Mouse (Mus musculus) heart, adult 2 months (tissue): Measurements from ENCODE around the gene Aatk. TPM values are rescaled to one million over a fixed set of nuclear protein-coding genes. Genes with fewer than 3 reads are reported as not detected.

Experiments used
- DNase-seq, 2 experiments: peaks; one replicate each; pipeline ENCODE4 v3.0.0; 2021
- H3K27ac ChIP-seq: fragments of 200-600 bp; 2 replicates; pipeline ENCODE4 v1.8.1; 2022
- H3K27me3 ChIP-seq: fragments of 200-500 bp; 2 replicates; pipeline ENCODE4 v1.6.1; 2012; ENCODE audit warnings: mild to moderate bottlenecking, low read length, inconsistent platforms, mixed read lengths; ENCODE audit not compliant: control insufficient read depth, insufficient read depth
- H3K36me3 ChIP-seq: fragments of 200-500 bp; 2 replicates; pipeline ENCODE4 v1.6.1; 2012; ENCODE audit warnings: low read length, inconsistent platforms; ENCODE audit not compliant: control insufficient read depth, insufficient read depth
- H3K4me1 ChIP-seq: fragments of 200-500 bp; 2 replicates; pipeline ENCODE4 v1.6.1; 2011; ENCODE audit warnings: low read length; ENCODE audit not compliant: control insufficient read depth, insufficient read depth
- H3K4me3 ChIP-seq: fragments of 200-600 bp; 2 replicates; pipeline ENCODE4 v1.8.1; 2022
- H3K79me2 ChIP-seq: fragments of 200-500 bp; replicated peaks from 2 replicates; pipeline ENCODE4 v1.6.1; 2012; ENCODE audit warnings: mild to moderate bottlenecking, inconsistent platforms, low read length, moderate library complexity, mixed read lengths; ENCODE audit not compliant: control insufficient read depth, insufficient read depth
- H3K9ac ChIP-seq: fragments of 200-500 bp; 2 replicates; pipeline ENCODE4 v1.6.1; 2012; ENCODE audit warnings: low read depth, mild to moderate bottlenecking, control low read depth, inconsistent platforms, low read length, mixed read lengths
- CTCF ChIP-seq: fragments of 200-600 bp; IDR thresholded peaks from 2 replicates; pipeline ENCODE4 v1.8.1; 2022; ENCODE audit warnings: antibody characterized with exemption, mild to moderate bottlenecking, moderate library complexity
- EP300 ChIP-seq: fragments of 200-500 bp; IDR thresholded peaks from 2 replicates; pipeline ENCODE4 v1.6.1; 2011; ENCODE audit warnings: low read depth, low read length, control low read depth; ENCODE audit not compliant: insufficient read depth
- POLR2A ChIP-seq: fragments of 200-500 bp; IDR thresholded peaks from 2 replicates; pipeline ENCODE4 v1.6.1; 2011; ENCODE audit warnings: mild to moderate bottlenecking, low read depth, low read length, control low read depth; ENCODE audit not compliant: insufficient read depth
- WGBS: fragments of 180-500 bp; shearing (Covaris S2); methylation state at CpG from one replicate; pipeline ENCODE4 v1.1.7; 2018; 5-methylcytosine and 5-hydroxymethylcytosine counted together
- intact Hi-C: fragments of 180-260 bp; cut with DNase I; formaldehyde crosslinking; loops from one replicate; pipeline ENCODE4 v1.15.1; 2025
- polyA plus RNA-seq: library from polyadenylated mRNA; depleted of rRNA; stranded (reverse); fragments of >200 nt; gene quantifications from 2 replicates; pipeline ENCODE4 v1.2.3, GENCODE M21; 2012
- total RNA-seq, 2 experiments: library from RNA; stranded (reverse); gene quantifications; 2 replicates each; pipeline ENCODE4 v1.2.3; 2021

The Aatk gene
- total and polyA plus RNA-seq, 3 experiments, result 3.6 to 10.3 (median 4.7) TPM

GRCm38 (mm10) chr11:119967892-119968291, 79.1 kb downstream of the Aatk start:
- no peak for DNase-seq
- Histone ChIP-seq H3K9ac (no peak overlapping the region), H3K36me3 (no peaks in the 10 kb centered on the region), H3K27me3 (no peaks in the 10 kb centered on the region), H3K4me1 (no peaks in the 10 kb centered on the region), H3K27ac (no peak overlapping the region), H3K79me2 (no peaks in the 10 kb centered on the region), H3K4me3 (no peak overlapping the region)
- 98% methylated on average over 2 of the region's 2 CpGs for WGBS
- intact Hi-C loops, result no loop called here
- TF ChIP-seq CTCF (no peak), EP300 (no peak), POLR2A (no peak)

- Histone ChIP-seq H3K9ac (no peak overlapping the region), H3K4me1 (no peaks in the 10 kb centered on the region), H3K36me3 (no peaks in the 10 kb centered on the region), H3K27ac (no peak overlapping the region), H3K79me2 (no peaks in the 10 kb centered on the region), H3K27me3 (no peaks in the 10 kb centered on the region), H3K4me3 (no peak overlapping the region)
- no peak for DNase-seq
- 93% methylated on average over 8 of the region's 8 CpGs for WGBS
- no peak for TF ChIP-seq CTCF
- no peak for TF ChIP-seq POLR2A
- TF ChIP-seq EP300, result no peak
- intact Hi-C loops, result no loop called here
Observed at GRCm38 (mm10) chr11:119967401-119967800, 79.6 kb downstream of the Aatk start.

- WGBS, result 92% methylated on average over 6 of the region's 6 CpGs
- no peak for DNase-seq
- intact Hi-C loops, result no loop called here
Observed at GRCm38 (mm10) chr11:119966294-119966693, 80.7 kb downstream of the Aatk start.

GRCm38 (mm10) chr11:119965053-119965452, 81.9 kb downstream of the Aatk start:
- Histone ChIP-seq H3K9ac (no peak overlapping the region), H3K27me3 (no peaks in the 10 kb centered on the region), H3K79me2 (no peaks in the 10 kb centered on the region), H3K4me1 (no peaks in the 10 kb centered on the region), H3K27ac (no peak overlapping the region), H3K36me3 (no peaks in the 10 kb centered on the region), H3K4me3 (no peak overlapping the region)
- DNase-seq, result no peak
- TF ChIP-seq CTCF (no peak), EP300 (no peak)
- intact Hi-C loops, result no loop called here
- 75% methylated on average over 9 of the region's 9 CpGs for WGBS

More at GRCm38 (mm10) chr11:119966294-119966693, 80.7 kb downstream of the Aatk start:
- H3K27me3 ChIP-seq, result no peaks in the 10 kb centered on the region
- no peaks in the 10 kb centered on the region for H3K36me3 ChIP-seq
- no peaks in the 10 kb centered on the region for H3K79me2 ChIP-seq
- no peak overlapping the region for H3K27ac ChIP-seq
- no peaks in the 10 kb centered on the region for H3K4me1 ChIP-seq
- H3K9ac ChIP-seq, result no peak overlapping the region
- H3K4me3 ChIP-seq, result no peak overlapping the region
- no peak for TF ChIP-seq EP300
- no peak for TF ChIP-seq POLR2A
- TF ChIP-seq CTCF, result no peak

- 69% methylated on average over 3 of the region's 3 CpGs for WGBS
- H3K4me3 ChIP-seq, result no peak overlapping the region
- H3K79me2 ChIP-seq, result no peaks in the 10 kb centered on the region
- no peak for DNase-seq
- H3K36me3 ChIP-seq, result no peaks in the 10 kb centered on the region
- no peak overlapping the region for H3K9ac ChIP-seq
- TF ChIP-seq EP300 (no peak), CTCF (no peak), POLR2A (no peak)
- H3K4me1 ChIP-seq, result no peaks in the 10 kb centered on the region; the same call in 1 of the 2 replicates
- intact Hi-C loops, result no loop called here
- H3K27ac ChIP-seq, result no peak overlapping the region
- H3K27me3 ChIP-seq, result no peaks in the 10 kb centered on the region
Observed at GRCm38 (mm10) chr11:119961511-119961910, 85.5 kb downstream of the Aatk start.

GRCm38 (mm10) chr11:119960671-119961070, 86.3 kb downstream of the Aatk start:
- no peaks in the 10 kb centered on the region for H3K27me3 ChIP-seq
- TF ChIP-seq EP300 (no peak), CTCF (no peak), POLR2A (no peak)
- WGBS, result 84% methylated on average over 6 of the region's 6 CpGs
- H3K9ac ChIP-seq, result no peak overlapping the region
- H3K27ac ChIP-seq, result no peak overlapping the region
- intact Hi-C loops, result no loop called here
- DNase-seq, result no peak
- no peaks in the 10 kb centered on the region for H3K79me2 ChIP-seq
- H3K4me1 ChIP-seq, result peaks cover 3% of the 10 kb centered on the region
- no peaks in the 10 kb centered on the region for H3K36me3 ChIP-seq
- H3K4me3 ChIP-seq, result no peak overlapping the region

- intact Hi-C loops, result no loop called here
- no peak overlapping the region for H3K9ac ChIP-seq
- TF ChIP-seq EP300 (no peak), CTCF (no peak), POLR2A (no peak)
- no peak for DNase-seq
- peaks cover 11% of the 10 kb centered on the region for H3K4me1 ChIP-seq
- no peak overlapping the region for H3K27ac ChIP-seq
- H3K79me2 ChIP-seq, result no peaks in the 10 kb centered on the region
- WGBS, result 62% methylated on average over 4 of the region's 4 CpGs
- H3K27me3 ChIP-seq, result no peaks in the 10 kb centered on the region
- H3K4me3 ChIP-seq, result no peak overlapping the region
- no peaks in the 10 kb centered on the region for H3K36me3 ChIP-seq
Observed at GRCm38 (mm10) chr11:119959714-119960113, 87.3 kb downstream of the Aatk start.
